Mouse (Mus musculus): ENCODE measurements around the gene Olfr18. TPM values are rescaled to one million over a fixed set of nuclear protein-coding genes. Genes with fewer than 3 reads are reported as not detected.
"Not testable (repeated sequence)": the region's sequence is repeated elsewhere in the genome, so short reads cannot be mapped to it uniquely, and the experiment has no call there.

Olfr18 gene
- not detected in 2 replicates for polyA plus RNA-seq (2015; fragmentation: Nextera tagmentation; extraction: Ambion mirVana)

- no peaks in the 10 kb centered on the region for H3K4me1 ChIP-seq (replicated peaks)
- H3K4me3 ChIP-seq (replicated peaks): no peak within 1 kb of the TSS
- H3K27ac ChIP-seq (replicated peaks): no peak within 1 kb of the TSS
- no peaks in the 10 kb centered on the region for H3K9me3 ChIP-seq (replicated peaks)
- no peak within 1 kb of the TSS for H3K4me2 ChIP-seq
- H3K27me3 ChIP-seq: no peaks in the 10 kb centered on the region
- no peak within 1 kb of the TSS for H3K9ac ChIP-seq
- H3K36me3 ChIP-seq (replicated peaks): no peaks in the 10 kb centered on the region
- no peak for ATAC-seq (ENCODE audit: insufficient read depth)
Measured at GRCm38 (mm10) chr9:20335994-20336393, at the start of gene Olfr18. Gene Olfr18 (minus strand): TSS chr9:20336094.

GRCm38 (mm10) chr9:20385343-20385703, 49.4 kb upstream of the Olfr18 start:
- peak overlapping the region; percentile 45 for H3K27ac ChIP-seq (replicated peaks)
- WGBS (ENCODE audit: insufficient replicate concordance): 11% methylated on average over 16 of the region's 16 CpGs

DNA sequence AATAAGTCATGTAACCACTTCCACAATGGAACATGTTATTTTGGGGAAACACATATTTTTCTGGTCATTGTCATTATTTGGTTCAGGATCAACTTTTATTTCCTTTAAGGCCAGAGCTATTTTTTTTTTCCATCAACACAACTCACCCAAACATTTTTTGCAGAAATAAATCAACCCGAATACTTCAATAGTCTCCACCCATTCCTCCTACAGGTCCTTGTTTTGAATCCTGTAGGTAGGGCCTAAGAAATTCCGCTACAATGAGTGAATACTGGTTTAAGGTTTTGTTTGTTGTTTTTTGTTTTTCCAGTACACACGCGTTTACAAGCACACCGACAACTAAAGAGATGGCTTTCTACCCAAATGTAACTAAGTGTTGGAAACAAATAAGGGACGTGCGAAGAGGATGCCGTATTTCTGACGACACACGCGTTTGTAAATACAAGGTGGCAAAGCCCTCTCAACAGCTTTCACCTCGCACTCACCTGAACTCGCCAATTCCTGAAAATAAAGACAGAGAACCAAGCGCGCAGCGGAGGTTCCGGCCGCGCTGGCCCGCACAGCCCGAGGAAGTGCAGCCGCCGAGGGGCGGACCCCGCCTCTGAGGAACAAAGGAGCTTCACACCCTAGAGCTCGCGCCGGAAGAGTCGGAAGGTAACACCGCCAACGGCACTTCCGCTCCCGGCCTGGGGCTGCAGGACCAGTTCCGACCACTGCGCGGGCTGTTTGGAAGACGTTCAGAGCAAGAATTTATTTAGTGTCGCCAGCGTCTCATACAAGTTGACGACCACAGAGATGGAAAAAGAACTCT, 48.8 kb upstream of the Olfr18 start, which contains the start of gene Zfp560:
Gene Zfp560, minus strand, starts transcription at position 646 of the 811 bp plus-strand sequence.
- Histone ChIP-seq H3K27ac (replicated peaks) (peak within 1 kb of the TSS; percentile 45), H3K27me3 (no peaks in the 10 kb centered on the region)
- 3% methylated on average over 40 of the region's 40 CpGs for WGBS (ENCODE audit: insufficient replicate concordance)

More at GRCm38 (mm10) chr9:20385343-20385703, 49.4 kb upstream of the Olfr18 start:
- peak overlapping the region; percentile 65 for H3K9ac ChIP-seq
- H3K4me1 ChIP-seq (replicated peaks): peaks cover 8% of the 10 kb centered on the region
- H3K4me3 ChIP-seq (replicated peaks): peak overlapping the region; percentile 66
- H3K36me3 ChIP-seq (replicated peaks): no peaks in the 10 kb centered on the region
- no peaks in the 10 kb centered on the region for H3K9me3 ChIP-seq (replicated peaks)
- H3K27me3 ChIP-seq: no peaks in the 10 kb centered on the region
- ATAC-seq (ENCODE audit: insufficient read depth): peak; percentile 66
- H3K4me2 ChIP-seq: peak overlapping the region; percentile 82

GRCm38 (mm10) chr9:20383659-20384058, 47.8 kb upstream of the Olfr18 start:
- no peak for ATAC-seq (ENCODE audit: insufficient read depth)
- H3K4me2 ChIP-seq: peak overlapping the region; percentile 82; the same call in 1 of the 2 replicates
- WGBS (ENCODE audit: insufficient replicate concordance): 79% methylated on average over 7 of the region's 7 CpGs
- peaks cover 8% of the 10 kb centered on the region for H3K4me1 ChIP-seq (replicated peaks)
- no peak overlapping the region for H3K9ac ChIP-seq
- H3K4me3 ChIP-seq (replicated peaks): no peak overlapping the region
- no peak overlapping the region for H3K27ac ChIP-seq (replicated peaks)
- H3K36me3 ChIP-seq (replicated peaks): no peaks in the 10 kb centered on the region
- H3K9me3 ChIP-seq (replicated peaks): no peaks in the 10 kb centered on the region
- no peaks in the 10 kb centered on the region for H3K27me3 ChIP-seq

More for the DNA sequence above, 48.8 kb upstream of the Olfr18 start, which contains the start of gene Zfp560:
- H3K9ac ChIP-seq: peak within 1 kb of the TSS; percentile 65
- peak within 1 kb of the TSS; percentile 82 for H3K4me2 ChIP-seq
- H3K9me3 ChIP-seq (replicated peaks): no peaks in the 10 kb centered on the region
- ATAC-seq (ENCODE audit: insufficient read depth): peak; percentile 99
- peak within 1 kb of the TSS; percentile 66 for H3K4me3 ChIP-seq (replicated peaks)
- H3K36me3 ChIP-seq (replicated peaks): no peaks in the 10 kb centered on the region
- peaks cover 8% of the 10 kb centered on the region for H3K4me1 ChIP-seq (replicated peaks)

- no peaks in the 10 kb centered on the region for H3K4me1 ChIP-seq (replicated peaks)
- no peak overlapping the region for H3K4me2 ChIP-seq
- no peak overlapping the region for H3K9ac ChIP-seq
- ATAC-seq (ENCODE audit: insufficient read depth): no peak
- no peak overlapping the region for H3K4me3 ChIP-seq (replicated peaks)
- no peaks in the 10 kb centered on the region for H3K36me3 ChIP-seq (replicated peaks)
- no peaks in the 10 kb centered on the region for H3K27me3 ChIP-seq
- WGBS (ENCODE audit: insufficient replicate concordance): 81% methylated on average over 1 of the region's 1 CpGs
- H3K9me3 ChIP-seq (replicated peaks): no peaks in the 10 kb centered on the region
- H3K27ac ChIP-seq (replicated peaks): no peak overlapping the region
Measured at GRCm38 (mm10) chr9:20374712-20375111, 38.8 kb upstream of the Olfr18 start.

DNA sequence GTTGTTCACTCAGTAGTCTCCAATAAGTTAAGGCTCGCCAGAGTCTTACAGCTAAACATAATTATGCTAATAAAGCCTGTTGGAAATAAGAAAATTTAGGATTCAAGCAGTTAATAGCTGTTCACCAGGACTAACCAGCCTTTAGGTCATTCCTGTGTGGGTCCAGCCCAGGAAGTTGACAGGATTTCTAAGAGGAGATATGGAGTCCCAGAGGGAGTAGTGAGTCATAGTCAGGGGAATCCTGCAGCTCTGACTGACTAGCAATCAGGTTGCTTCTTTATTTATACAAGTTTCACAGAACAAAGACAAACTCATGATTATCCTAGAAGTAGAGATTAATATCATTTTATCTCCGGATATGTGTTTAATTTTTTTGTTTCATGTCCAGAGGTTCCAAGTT, 31.4 kb upstream of the Olfr18 start:
- H3K27ac ChIP-seq (replicated peaks): no peak overlapping the region
- H3K9ac ChIP-seq: no peak overlapping the region
- no peak overlapping the region for H3K4me2 ChIP-seq
- WGBS (ENCODE audit: insufficient replicate concordance): 61% methylated on average over 2 of the region's 2 CpGs
- no peak overlapping the region for H3K4me3 ChIP-seq (replicated peaks)
- H3K9me3 ChIP-seq (replicated peaks): no peaks in the 10 kb centered on the region
- H3K27me3 ChIP-seq: no peaks in the 10 kb centered on the region
- ATAC-seq (ENCODE audit: insufficient read depth): no peak
- no peaks in the 10 kb centered on the region for H3K36me3 ChIP-seq (replicated peaks)
- no peaks in the 10 kb centered on the region for H3K4me1 ChIP-seq (replicated peaks)

DNA sequence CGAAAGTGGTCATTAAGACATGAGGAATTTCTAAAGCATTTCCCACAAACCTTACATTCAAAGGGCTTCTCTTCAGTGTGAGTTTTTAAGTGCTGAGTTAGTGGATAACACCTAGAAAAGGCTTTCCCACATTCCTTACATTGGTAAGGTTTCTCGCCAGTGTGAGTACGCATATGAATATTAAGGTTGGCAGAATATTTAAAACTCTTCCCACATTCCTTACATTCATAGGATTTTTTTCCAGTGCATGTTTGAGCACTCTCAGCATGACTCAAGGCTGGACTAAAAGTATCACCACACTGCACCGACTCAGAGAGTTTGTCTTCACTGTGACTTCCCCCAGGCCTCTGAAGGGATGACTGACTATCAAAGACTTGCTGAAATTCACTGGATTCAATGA, 12.6 kb upstream of the Olfr18 start:
- no peaks in the 10 kb centered on the region for H3K27me3 ChIP-seq
- no peaks in the 10 kb centered on the region for H3K4me1 ChIP-seq (replicated peaks)
- no peak overlapping the region for H3K9ac ChIP-seq
- H3K27ac ChIP-seq (replicated peaks): no peak overlapping the region
- no peaks in the 10 kb centered on the region for H3K9me3 ChIP-seq (replicated peaks)
- 78% methylated on average over 4 of the region's 4 CpGs for WGBS (ENCODE audit: insufficient replicate concordance)
- H3K4me2 ChIP-seq: no peak overlapping the region
- no peak for ATAC-seq (ENCODE audit: insufficient read depth)
- H3K4me3 ChIP-seq (replicated peaks): no peak overlapping the region
- H3K36me3 ChIP-seq (replicated peaks): peaks cover 16% of the 10 kb centered on the region

DNA sequence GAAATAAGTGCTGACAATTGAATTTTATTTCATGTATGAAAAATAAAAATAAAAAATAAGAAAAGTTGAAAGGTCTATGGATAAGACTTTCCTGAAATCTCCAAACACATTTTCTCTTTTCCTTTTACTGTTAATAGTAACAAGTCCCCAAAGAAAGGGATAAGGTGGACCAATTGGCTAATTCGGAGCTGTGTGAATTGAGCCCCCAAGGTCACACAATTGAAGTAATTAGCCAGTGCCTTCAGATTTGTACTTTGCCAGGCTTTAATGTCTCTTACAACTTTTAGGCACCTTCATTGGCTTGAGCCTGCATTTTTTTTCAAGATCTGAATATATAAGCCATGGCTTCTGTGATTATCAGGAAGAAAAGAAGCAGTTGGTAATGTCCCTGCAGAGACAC, 37.7 kb downstream of the Olfr18 start, which contains the start of gene Olfr873:
Gene Olfr873, plus strand, starts transcription at position 301 of the 400 bp plus-strand sequence.
- Histone ChIP-seq H3K4me1 (replicated peaks) (no peaks in the 10 kb centered on the region), H3K4me3 (replicated peaks) (no peak within 1 kb of the TSS), H3K9me3 (replicated peaks) (no peaks in the 10 kb centered on the region), H3K27ac (replicated peaks) (no peak within 1 kb of the TSS), H3K9ac (no peak within 1 kb of the TSS), H3K27me3 (no peaks in the 10 kb centered on the region), H3K4me2 (no peak within 1 kb of the TSS), H3K36me3 (replicated peaks) (no peaks in the 10 kb centered on the region)
- ATAC-seq (ENCODE audit: insufficient read depth): no peak
- 41% methylated on average over 1 of the region's 1 CpGs for WGBS (ENCODE audit: insufficient replicate concordance)

DNA sequence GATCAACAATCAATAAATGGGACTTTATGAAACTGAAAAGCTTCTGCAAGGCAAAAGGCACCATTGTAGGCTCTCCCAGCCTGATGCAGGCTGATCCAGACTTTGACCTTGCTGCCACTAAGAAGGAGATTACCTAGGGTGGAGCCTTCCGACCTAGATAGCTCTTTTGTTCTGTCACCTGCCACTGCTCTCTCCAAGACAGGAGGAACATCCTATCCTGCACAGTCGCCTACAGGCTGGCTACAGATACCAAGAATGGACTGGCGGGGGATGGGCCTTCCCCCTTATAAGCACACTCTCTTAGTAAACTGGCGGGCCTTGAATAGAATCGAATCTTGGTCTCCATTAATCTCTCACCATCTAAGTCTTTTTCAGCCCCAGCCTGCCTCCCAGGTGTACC, 40.3 kb downstream of the Olfr18 start:
- not testable (repeated sequence) for H3K4me2 ChIP-seq; H3K4me1 ChIP-seq (replicated peaks); H3K27me3 ChIP-seq; H3K9ac ChIP-seq; ATAC-seq (ENCODE audit: insufficient read depth); H3K27ac ChIP-seq (replicated peaks); H3K36me3 ChIP-seq (replicated peaks); H3K4me3 ChIP-seq (replicated peaks); H3K9me3 ChIP-seq (replicated peaks)
- WGBS (ENCODE audit: insufficient replicate concordance): 50% methylated on average over 5 of the region's 5 CpGs

DNA sequence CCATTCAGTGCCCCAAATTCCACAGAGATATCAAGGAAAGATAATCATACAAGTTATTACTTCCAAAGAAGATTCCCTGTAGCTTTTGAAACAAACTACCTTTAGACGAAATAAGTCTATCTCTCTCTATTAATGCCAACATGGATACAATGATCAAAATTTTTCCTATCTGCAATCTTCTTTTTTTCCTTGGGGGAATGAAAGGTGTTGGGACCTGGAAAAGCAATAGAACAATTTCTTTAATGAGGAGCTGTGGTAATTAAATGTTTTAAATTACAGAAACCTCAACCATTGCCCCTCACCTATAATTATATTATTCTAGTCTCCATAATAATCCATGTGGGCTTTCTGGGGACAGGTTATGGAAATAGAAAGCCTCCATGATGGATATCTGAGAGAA, 53.8 kb downstream of the Olfr18 start, which contains the start of gene Olfr39:
Gene Olfr39, plus strand, starts transcription at position 301 of the 400 bp plus-strand sequence.
- Histone ChIP-seq H3K27me3 (no peaks in the 10 kb centered on the region), H3K9me3 (replicated peaks) (no peaks in the 10 kb centered on the region), H3K36me3 (replicated peaks) (no peaks in the 10 kb centered on the region), H3K9ac (no peak within 1 kb of the TSS), H3K27ac (replicated peaks) (no peak within 1 kb of the TSS), H3K4me2 (no peak within 1 kb of the TSS), H3K4me3 (replicated peaks) (no peak within 1 kb of the TSS), H3K4me1 (replicated peaks) (no peaks in the 10 kb centered on the region)
- no peak for ATAC-seq (ENCODE audit: insufficient read depth)
- 57% methylated on average over 1 of the region's 1 CpGs for WGBS (ENCODE audit: insufficient replicate concordance)
